Mouse (Mus musculus) liver, postnatal 0 days (tissue): ENCODE data around the gene Fzr1. TPM values are rescaled to one million over a fixed set of nuclear protein-coding genes. Genes with fewer than 3 reads are reported as not detected.

ENCODE experiments used
- ATAC-seq: fragments of 200-750 bp; cut with Nextera tagmentation; 2 replicates; pipeline ENCODE4 v1.8.0; 2017; ENCODE audit warnings: mild to moderate bottlenecking, moderate library complexity
- DNase-seq: peaks from one replicate; pipeline ENCODE4 v3.0.0-alpha.2; 2016
- H3K27ac ChIP-seq: fragments of 300-500 bp; sonication (generic); 2 replicates; pipeline ENCODE4 v1.5.1; 2014; ENCODE audit warnings: antibody characterized with exemption, moderate library complexity, mild to moderate bottlenecking, low read depth
- H3K27me3 ChIP-seq: fragments of 300-500 bp; sonication (generic); 2 replicates; pipeline ENCODE4 v1.6.1; 2014; ENCODE audit warnings: low read length, control low read depth, mixed read lengths; ENCODE audit not compliant: insufficient read depth
- H3K36me3 ChIP-seq: fragments of 300-500 bp; sonication (generic); replicated peaks from 2 replicates; pipeline ENCODE4 v1.6.1; 2014; ENCODE audit warnings: mild to moderate bottlenecking, control low read depth, low read length, moderate library complexity, mixed read lengths; ENCODE audit not compliant: insufficient read depth
- H3K4me1 ChIP-seq: fragments of 300-500 bp; sonication (generic); 2 replicates; pipeline ENCODE4 v1.6.1; 2014; ENCODE audit warnings: antibody characterized with exemption, mild to moderate bottlenecking, control low read depth; ENCODE audit not compliant: insufficient read depth
- H3K4me2 ChIP-seq: fragments of 300-500 bp; sonication (generic); 2 replicates; pipeline ENCODE4 v1.6.1; 2014; ENCODE audit warnings: low read depth, mild to moderate bottlenecking, low read length, moderate library complexity, mixed read lengths
- H3K4me3 ChIP-seq: fragments of 300-500 bp; sonication (generic); 2 replicates; pipeline ENCODE4 v1.5.1; 2014; ENCODE audit warnings: low read depth, low read length
- H3K9ac ChIP-seq: fragments of 300-500 bp; sonication (generic); replicated peaks from 2 replicates; pipeline ENCODE4 v1.6.1; 2014; ENCODE audit warnings: mild to moderate bottlenecking, moderate library complexity
- H3K9me3 ChIP-seq: fragments of 300-500 bp; sonication (generic); 2 replicates; pipeline ENCODE4 v1.6.1; 2016; ENCODE audit warnings: mild to moderate bottlenecking, control low read depth, low read length, mixed read lengths
- CTCF ChIP-seq: sonication (generic); IDR thresholded peaks from 2 replicates; pipeline ENCODE4 v1.5.1; 2016; ENCODE audit warnings: antibody characterized with exemption, low read depth
- EP300 ChIP-seq: IDR thresholded peaks from 2 replicates; pipeline ENCODE4 v1.6.1; 2016; ENCODE audit warnings: antibody characterized with exemption, low read depth, mild to moderate bottlenecking
- WGBS: fragments of 180-500 bp; shearing (Covaris S2); extraction: QIAGEN DNeasy Blood & Tissue Kit; methylation state at CpG from one replicate; pipeline ENCODE4 v1.1.7; 2014; ENCODE audit not compliant: insufficient replicate concordance; 5-methylcytosine and 5-hydroxymethylcytosine counted together
- polyA plus RNA-seq: library from polyadenylated mRNA; unstranded; fragments of >200 nt; fragmentation: Nextera tagmentation; extraction: Ambion mirVana; gene quantifications from 2 replicates; pipeline ENCODE4 v1.2.1, GENCODE M21; 2015

Fzr1 gene
- polyA plus RNA-seq, 1 experiment from 2014 or later: 69.7 TPM

- Histone ChIP-seq H3K9me3 (no peaks in the 10 kb centered on the region), H3K36me3 (peaks cover 10% of the 10 kb centered on the region), H3K27me3 (no peaks in the 10 kb centered on the region), H3K9ac (peak overlapping the region; percentile 87), H3K4me1 (peaks cover 47% of the 10 kb centered on the region), H3K4me3 (peak overlapping the region; percentile 89), H3K27ac (peak overlapping the region; percentile 89), H3K4me2 (peak overlapping the region; percentile 99)
- WGBS: 2% methylated on average over 25 of the region's 29 CpGs
- DNase-seq (no peak), ATAC-seq (no peak)
- TF ChIP-seq EP300 (no peak), CTCF (no peak)
Observed at GRCm38 (mm10) chr10:81349961-81350350, 28.4 kb downstream of the Fzr1 start.

- peak; percentile 71 for DNase-seq
- H3K9ac ChIP-seq: peak overlapping the region; percentile 87
- peak overlapping the region; percentile 89 for H3K4me3 ChIP-seq
- peak overlapping the region; percentile 89 for H3K27ac ChIP-seq
- no peaks in the 10 kb centered on the region for H3K9me3 ChIP-seq
- peaks cover 47% of the 10 kb centered on the region for H3K4me1 ChIP-seq
- 12% methylated on average over 12 of the region's 12 CpGs for WGBS
- H3K36me3 ChIP-seq: peaks cover 10% of the 10 kb centered on the region
- peaks cover 6% of the 10 kb centered on the region; the same call in 1 of the 2 replicates for H3K27me3 ChIP-seq
- no peak for TF ChIP-seq EP300
- TF ChIP-seq CTCF: no peak
- ATAC-seq: no peak
- peak overlapping the region; percentile 99 for H3K4me2 ChIP-seq
Observed at GRCm38 (mm10) chr10:81349146-81349545, 29.2 kb downstream of the Fzr1 start.

- H3K9ac ChIP-seq: 0 out of 2 replicates have a peak overlapping the region, but pooled peaks have one; percentile 16
- WGBS: 16% methylated on average over 50 of the region's 55 CpGs
- peaks cover 30% of the 10 kb centered on the region for H3K27me3 ChIP-seq
- H3K4me3 ChIP-seq: peak overlapping the region; percentile 30
- H3K4me2 ChIP-seq: peak overlapping the region; percentile 75
- H3K36me3 ChIP-seq: peaks cover 10% of the 10 kb centered on the region
- ATAC-seq: peak; percentile 9; the same call in 1 of the 2 replicates
- H3K4me1 ChIP-seq: peaks cover 35% of the 10 kb centered on the region
- TF ChIP-seq CTCF: peak; percentile 37
- TF ChIP-seq EP300: no peak
- no peak overlapping the region for H3K27ac ChIP-seq
- DNase-seq: peak; percentile 90
- no peaks in the 10 kb centered on the region for H3K9me3 ChIP-seq
Observed at GRCm38 (mm10) chr10:81346453-81347067, 31.8 kb downstream of the Fzr1 start.

- Histone ChIP-seq H3K9me3 (no peaks in the 10 kb centered on the region), H3K4me1 (peaks cover 33% of the 10 kb centered on the region), H3K27ac (no peak overlapping the region), H3K27me3 (peaks cover 30% of the 10 kb centered on the region), H3K4me3 (no peak overlapping the region), H3K36me3 (peaks cover 10% of the 10 kb centered on the region), H3K9ac (no peak overlapping the region), H3K4me2 (no peak overlapping the region)
- TF ChIP-seq CTCF: no peak
- no peak for TF ChIP-seq EP300
- 67% methylated on average over 4 of the region's 4 CpGs for WGBS
- DNase-seq (no peak), ATAC-seq (no peak)
Observed at GRCm38 (mm10) chr10:81345162-81345534, 33.2 kb downstream of the Fzr1 start.

GRCm38 (mm10) chr10:81344421-81345161 is 33.7 kb downstream of the Fzr1 start:
- peaks cover 30% of the 10 kb centered on the region for H3K27me3 ChIP-seq
- H3K4me2 ChIP-seq: no peak overlapping the region
- TF ChIP-seq CTCF: peak; percentile 61
- TF ChIP-seq EP300: no peak
- peaks cover 10% of the 10 kb centered on the region for H3K36me3 ChIP-seq
- DNase-seq (no peak), ATAC-seq (no peak)
- WGBS: 38% methylated on average over 8 of the region's 8 CpGs
- no peak overlapping the region for H3K27ac ChIP-seq
- no peaks in the 10 kb centered on the region for H3K9me3 ChIP-seq
- H3K4me1 ChIP-seq: peaks cover 29% of the 10 kb centered on the region
- no peak overlapping the region for H3K4me3 ChIP-seq
- H3K9ac ChIP-seq: no peak overlapping the region

- H3K36me3 ChIP-seq: peaks cover 3% of the 10 kb centered on the region; the same call in 1 of the 2 replicates
- 6% methylated on average over 45 of the region's 67 CpGs for WGBS
- H3K27ac ChIP-seq: no peak within 1 kb of the TSS
- DNase-seq: no peak
- H3K4me2 ChIP-seq: peak within 1 kb of the TSS; percentile 75
- no peak for TF ChIP-seq EP300
- TF ChIP-seq CTCF: no peak
- H3K4me1 ChIP-seq: peaks cover 18% of the 10 kb centered on the region
- H3K4me3 ChIP-seq: peak within 1 kb of the TSS; percentile 48
- 0 out of 2 replicates have a peak within 1 kb of the TSS, but pooled peaks have one; percentile 36 for H3K9ac ChIP-seq
- no peaks in the 10 kb centered on the region for H3K9me3 ChIP-seq
- peaks cover 30% of the 10 kb centered on the region for H3K27me3 ChIP-seq
- no peak for ATAC-seq
Observed at GRCm38 (mm10) chr10:81342686-81343505, 35.4 kb downstream of the Fzr1 start, which contains the start of gene Gipc3. Gene Gipc3 (minus strand): TSS chr10:81343266.
